Mouse (Mus musculus): ENCODE results near the gene Dph6.
A peak's percentile ranks its signal among the peaks of the same experiment; 100 is the strongest.
"Not testable (repeated sequence)": the region's sequence is repeated elsewhere in the genome, so short reads cannot be mapped to it uniquely, and the experiment has no call there.

Dph6 gene

GRCm38 (mm10) chr2:114654365-114655239 is at the start of gene Dph6:
Dph6 (minus strand) TSS chr2:114654964.
- peak; percentile 80 to 85 for DNase-seq

DNA sequence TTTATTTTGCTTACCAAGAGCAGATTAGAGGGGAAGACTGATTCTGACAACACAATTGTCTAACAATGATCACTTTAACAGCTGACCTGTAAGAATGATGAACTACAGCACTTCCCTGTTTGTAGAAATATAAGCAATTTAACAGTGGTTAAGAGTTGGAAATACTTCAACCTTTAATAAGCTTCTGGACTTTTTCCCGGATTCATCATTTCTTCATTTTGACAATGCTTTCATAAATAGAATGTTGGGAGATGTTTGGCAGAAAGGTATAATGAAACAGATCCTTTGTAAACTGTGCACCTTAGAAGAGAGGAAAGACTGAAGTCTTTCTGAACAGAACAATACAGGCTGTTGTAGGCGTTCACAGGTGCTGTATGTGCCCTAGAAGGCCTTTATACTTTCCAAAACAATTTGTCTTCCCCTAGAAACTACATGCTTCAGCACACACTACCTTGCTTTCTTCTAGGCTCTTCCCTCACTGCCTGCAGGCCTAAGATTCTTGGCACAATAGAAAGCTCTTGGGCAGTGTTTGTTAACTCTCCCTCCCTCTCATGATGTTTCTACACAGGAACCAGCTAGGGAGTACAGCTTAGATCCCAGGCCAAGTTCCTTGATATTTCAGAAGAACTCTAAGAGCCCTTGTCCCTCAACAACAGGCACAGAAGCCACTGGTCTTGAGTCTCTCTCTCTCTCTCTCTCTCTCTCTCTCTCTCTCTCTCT is 46.4 kb upstream of the Dph6 start:
- no peak for DNase-seq

- no peak for DNase-seq
Measured at GRCm38 (mm10) chr2:114691607-114692006, 36.8 kb upstream of the Dph6 start.

GRCm38 (mm10) chr2:114687483-114687882 is 32.7 kb upstream of the Dph6 start:
- DNase-seq: no peak

GRCm38 (mm10) chr2:114687081-114687480 is 32.3 kb upstream of the Dph6 start:
- DNase-seq: no peak

DNA sequence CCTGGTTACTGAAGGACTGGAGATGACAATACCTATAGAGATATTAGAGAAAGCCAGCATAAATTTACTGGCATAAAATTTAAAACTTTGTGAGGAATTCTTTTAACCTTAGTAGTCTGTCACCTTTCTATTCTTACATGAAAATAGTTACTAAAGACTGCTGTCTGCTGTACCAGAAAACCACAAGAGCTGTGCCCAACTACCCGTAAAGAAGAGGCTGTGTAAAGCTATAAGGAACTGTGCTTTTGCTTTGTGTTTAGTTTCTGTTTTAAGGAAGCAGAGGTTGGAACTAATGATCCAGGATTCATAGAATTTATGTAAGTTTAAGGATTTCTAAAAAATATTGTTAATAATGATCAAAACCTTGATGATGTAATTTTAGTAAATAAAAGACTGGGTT is 19.1 kb upstream of the Dph6 start:
- DNase-seq: no peak

DNA sequence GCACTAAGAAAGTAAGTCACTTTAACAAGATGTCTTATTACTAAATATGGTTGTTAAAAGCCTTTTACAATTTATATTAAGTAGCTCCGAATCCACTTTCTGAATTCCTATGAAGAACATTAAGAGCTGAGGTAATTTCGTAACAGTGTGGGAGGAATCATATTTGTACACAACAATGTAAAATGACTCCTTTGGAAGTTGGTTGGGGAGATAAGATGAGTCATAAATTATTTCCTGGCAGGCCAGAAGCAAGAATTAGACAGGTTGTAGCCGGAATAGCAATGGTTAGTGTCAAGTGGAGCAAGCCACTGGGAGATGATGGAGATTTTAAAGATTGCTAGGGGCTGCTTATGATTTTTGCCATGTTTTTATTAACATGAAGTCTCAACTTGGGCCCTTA is 16.2 kb upstream of the Dph6 start:
- DNase-seq: no peak

GRCm38 (mm10) chr2:114658954-114659353 is 4.2 kb upstream of the Dph6 start:
- DNase-seq: no peak

- no peak for DNase-seq
Measured at GRCm38 (mm10) chr2:114646240-114646639, 8.5 kb downstream of the Dph6 start.

DNA sequence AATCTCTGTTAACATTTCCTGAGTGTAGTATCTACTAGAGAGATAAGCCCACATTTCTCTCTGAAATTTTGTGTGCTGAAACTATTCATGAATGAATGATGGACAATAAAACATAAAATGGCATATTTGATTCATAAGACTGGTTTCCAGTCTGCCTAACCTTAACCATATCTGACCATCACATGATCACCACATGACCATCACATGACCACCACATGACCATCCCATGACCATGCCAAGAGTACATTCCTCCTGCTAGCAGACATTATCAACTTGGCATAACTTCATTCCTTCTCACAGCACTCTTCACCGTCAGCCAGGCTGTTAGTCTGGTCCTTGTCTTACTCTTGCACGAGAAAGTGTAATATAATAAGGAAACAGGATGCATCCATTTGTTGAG is 10.9 kb downstream of the Dph6 start:
- DNase-seq: no peak

- DNase-seq: peak; percentile 18 to 24
Measured at GRCm38 (mm10) chr2:114624683-114625082, 30.1 kb downstream of the Dph6 start.

DNA sequence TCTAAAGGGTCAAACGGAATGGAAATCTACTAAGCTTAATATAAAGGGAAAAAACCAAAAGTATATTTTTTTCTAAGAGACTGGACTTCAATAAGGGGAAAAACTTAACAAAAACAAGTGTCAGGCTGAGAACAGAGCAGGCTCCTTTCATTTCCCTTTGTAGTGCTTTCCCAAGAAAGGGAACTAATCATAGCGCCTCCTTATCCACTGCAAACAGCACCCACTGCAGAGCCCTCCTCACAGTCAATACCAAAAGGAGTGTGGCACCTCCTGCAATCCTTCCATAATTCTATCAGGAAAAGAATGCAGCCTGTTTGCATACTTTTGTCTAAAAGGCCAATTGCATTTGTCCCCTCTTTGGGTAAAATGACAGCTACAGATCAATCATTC is 32.2 kb downstream of the Dph6 start:
- DNase-seq: peak; percentile 15 to 37

GRCm38 (mm10) chr2:114621781-114622549 is 32.8 kb downstream of the Dph6 start:
- DNase-seq: peak in 1 of 2 experiments; percentile 23

DNA sequence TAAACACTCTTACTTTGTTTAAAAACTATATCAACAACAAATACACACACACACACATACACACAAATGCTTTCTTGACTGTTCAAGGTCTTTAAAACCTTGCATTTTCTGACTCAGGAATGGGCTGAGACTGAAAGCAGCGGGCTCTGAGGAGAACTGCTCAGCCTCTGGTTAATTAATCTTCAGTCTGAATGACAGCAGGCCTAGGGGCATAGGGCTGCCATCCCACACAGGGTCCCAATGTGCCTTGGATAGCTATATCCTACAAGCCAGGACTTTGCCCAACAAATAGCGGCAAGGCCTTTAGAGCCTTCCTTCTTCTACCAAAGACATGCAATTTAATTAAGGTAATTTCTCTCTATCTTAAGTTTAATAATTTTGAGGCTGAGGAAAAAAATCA is 43.2 kb downstream of the Dph6 start:
- no peak for DNase-seq

GRCm38 (mm10) chr2:114610110-114610509 is 44.7 kb downstream of the Dph6 start:
- DNase-seq: no peak

- DNase-seq: not testable (repeated sequence)
Measured at GRCm38 (mm10) chr2:114605202-114605601, 49.6 kb downstream of the Dph6 start.

DNA sequence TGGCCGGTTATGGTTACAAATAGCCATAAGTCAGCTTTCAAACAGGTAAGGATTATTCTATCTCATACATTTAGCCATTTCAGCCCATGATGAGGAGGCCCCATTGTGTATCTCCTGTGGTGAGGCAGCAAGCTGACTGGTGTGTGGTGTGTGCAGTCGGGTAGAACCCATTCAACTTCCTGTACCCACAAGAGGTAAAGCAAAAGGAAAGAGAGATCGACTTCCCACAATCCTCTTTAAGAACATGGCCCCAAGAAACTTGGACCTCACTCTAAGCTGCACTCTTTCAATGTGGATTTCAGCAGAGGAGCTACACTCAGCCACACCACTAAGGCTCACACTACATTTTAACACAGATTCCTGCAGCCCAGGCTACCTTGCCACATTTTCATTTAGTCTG is 53.6 kb downstream of the Dph6 start:
- no peak for DNase-seq

- no peak for DNase-seq
Measured at GRCm38 (mm10) chr2:114599793-114600192, 55.0 kb downstream of the Dph6 start.

DNA sequence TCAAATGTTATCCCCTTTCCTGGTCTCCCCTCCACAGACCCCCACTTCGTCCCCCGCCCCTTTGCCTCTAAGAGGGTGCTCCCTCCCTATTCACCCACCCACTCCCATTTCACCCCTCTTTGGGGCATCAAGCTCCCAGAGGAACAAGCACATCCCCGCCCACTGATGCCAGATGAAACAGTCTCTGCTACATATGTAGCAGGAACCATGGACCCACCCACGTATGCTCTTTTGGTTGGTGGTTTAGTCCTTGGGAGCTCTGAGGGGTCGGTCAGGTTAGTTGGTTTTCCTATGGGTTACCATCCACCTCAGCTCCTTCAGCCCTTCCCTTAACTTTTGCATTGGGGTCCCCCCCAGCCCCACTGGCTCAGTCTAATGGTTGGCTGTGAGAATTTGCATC is 61.4 kb downstream of the Dph6 start:
- DNase-seq: no peak

DNA sequence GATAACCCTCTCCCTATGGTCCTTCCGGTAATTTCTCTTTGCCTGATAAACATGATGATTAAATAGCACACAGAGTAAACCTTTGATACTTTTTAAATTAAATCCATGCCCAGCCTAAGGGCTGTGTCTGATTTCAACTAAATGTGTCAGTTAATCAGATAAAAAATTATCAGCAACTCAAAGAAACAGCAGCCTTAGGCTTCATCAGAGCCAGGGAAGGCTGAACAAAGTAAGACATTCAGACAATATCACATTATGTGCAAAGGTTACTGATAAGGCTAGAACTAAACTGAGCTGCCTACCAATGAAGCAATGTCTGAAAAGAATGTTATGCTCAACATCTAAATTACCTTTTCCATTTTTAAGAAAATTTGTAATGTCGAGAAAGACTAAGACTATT is 74.0 kb downstream of the Dph6 start:
- no peak for DNase-seq

- DNase-seq: no peak
Measured at GRCm38 (mm10) chr2:114543000-114543622, 111.7 kb downstream of the Dph6 start.

GRCm38 (mm10) chr2:114542325-114542724 is 112.4 kb downstream of the Dph6 start:
- no peak for DNase-seq

- DNase-seq: no peak
Measured at GRCm38 (mm10) chr2:114540416-114540815, 114.3 kb downstream of the Dph6 start.

Data from kidney, adult 8-10 months (tissue).